In the genomic region with DNA sequence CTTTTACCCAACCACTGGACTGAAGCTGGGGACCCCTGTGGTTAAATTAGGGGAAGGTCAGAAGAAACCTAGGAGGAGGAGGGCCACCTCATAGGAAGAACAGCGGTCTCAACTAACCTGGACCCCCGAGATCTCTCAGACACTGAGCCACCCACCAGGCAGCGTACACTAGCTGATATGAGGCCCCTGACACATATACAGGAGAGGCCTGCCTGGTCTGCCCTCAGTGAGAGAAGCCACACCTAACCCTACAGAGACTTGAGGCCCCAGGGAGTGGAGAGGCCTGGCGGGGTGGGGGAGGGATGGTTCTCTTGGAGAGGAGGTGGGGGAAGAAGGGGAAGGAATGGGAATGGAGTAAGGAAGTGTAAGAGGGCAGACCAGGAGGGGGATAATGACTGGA, we compare ENCODE assay signal across 27 mouse cellular contexts. TPM values are rescaled to one million over a fixed set of nuclear protein-coding genes. Genes with fewer than 3 reads are reported as not detected.
DNase-seq lines count a peak whose midpoint lies in the region; ATAC-seq and TF ChIP-seq lines count a peak whose summit lies in the region.
"Had no signal": no experiment of that assay in that cellular context is flagged by ENCODE, and none has a peak within 500 bp of the region (broad histone marks: within the 10 kb centered on the region; RNA-seq: fewer than 3 reads in every experiment).

No protein-coding gene starts in this region.

- WGBS in intestine, embryonic 15.5 days, result 68% methylated on average over 4 of the region's 4 CpGs
- WGBS in intestine, postnatal 0 days, result 64% methylated on average over 4 of the region's 4 CpGs
- 62% methylated on average over 4 of the region's 4 CpGs for WGBS in intestine, embryonic 16.5 days
- 45% methylated on average over 4 of the region's 4 CpGs for WGBS in liver, embryonic 11.5 days
- WGBS in forebrain, embryonic 13.5 days, result 83% methylated on average over 4 of the region's 4 CpGs

- ATAC-seq in intestine, embryonic 15.5 days, result 0 out of 2 replicates have a peak, but pooled peaks have one; percentile 39
- ATAC-seq in intestine, postnatal 0 days, result no peak
- ATAC-seq in intestine, embryonic 16.5 days, result peak; percentile 49
- peak; percentile 85 for ATAC-seq in liver, embryonic 11.5 days (replicated peaks; ENCODE audit: low FRiP score)
- ATAC-seq in forebrain, embryonic 13.5 days, result no peak
- ATAC-seq: CD4-positive, CD25-positive, alpha-beta regulatory T cell, adult 4 months; forebrain, embryonic 16.5 days had no signal

- H3K4me3 ChIP-seq in intestine, embryonic 15.5 days (replicated peaks), result no peak overlapping the region
- H3K4me3 ChIP-seq in intestine, postnatal 0 days (ENCODE audit: low read depth, low read length), result no peak overlapping the region
- H3K4me3 ChIP-seq in intestine, embryonic 16.5 days (ENCODE audit: low read length), result no peak overlapping the region
- no peak overlapping the region for H3K4me3 ChIP-seq in liver, embryonic 11.5 days (ENCODE audit: low read depth, low read length)
- no peak overlapping the region for H3K4me3 ChIP-seq in forebrain, embryonic 13.5 days
- H3K4me3 ChIP-seq: embryonic facial prominence, embryonic 10.5 days; embryonic facial prominence, embryonic 13.5 days; erythroblast, embryonic 14.5 days; forebrain, embryonic 12.5 days; heart, embryonic 12.5 days; heart, embryonic 15.5 days; hindbrain, embryonic 12.5 days; hindbrain, embryonic 15.5 days had no signal

- no peak overlapping the region for H3K27ac ChIP-seq in intestine, embryonic 15.5 days
- H3K27ac ChIP-seq in intestine, postnatal 0 days (ENCODE audit: low read depth, low read length), result no peak overlapping the region; the same call in 1 of the 2 replicates
- no peak overlapping the region for H3K27ac ChIP-seq in intestine, embryonic 16.5 days (ENCODE audit: low read length)
- no peak overlapping the region for H3K27ac ChIP-seq in liver, embryonic 11.5 days (ENCODE audit: low read depth, low read length)
- H3K27ac ChIP-seq in forebrain, embryonic 13.5 days, result no peak overlapping the region
- H3K27ac ChIP-seq: embryonic facial prominence, embryonic 10.5 days; embryonic facial prominence, embryonic 13.5 days; forebrain, embryonic 12.5 days; heart, embryonic 15.5 days; hindbrain, embryonic 12.5 days; hindbrain, embryonic 15.5 days had no signal

- H3K9me3 ChIP-seq in intestine, embryonic 15.5 days, result no peaks in the 10 kb centered on the region
- H3K9me3 ChIP-seq in intestine, postnatal 0 days (ENCODE audit: control insufficient read depth), result no peaks in the 10 kb centered on the region
- H3K9me3 ChIP-seq in intestine, embryonic 16.5 days (ENCODE audit: control insufficient read depth, low read length), result no peaks in the 10 kb centered on the region
- H3K9me3 ChIP-seq in liver, embryonic 11.5 days (ENCODE audit: control insufficient read depth, low read length), result no peaks in the 10 kb centered on the region
- no peaks in the 10 kb centered on the region for H3K9me3 ChIP-seq in forebrain, embryonic 13.5 days (replicated peaks)
- H3K9me3 ChIP-seq: embryonic facial prominence, embryonic 10.5 days; embryonic facial prominence, embryonic 13.5 days; forebrain, embryonic 12.5 days; heart, embryonic 12.5 days; heart, embryonic 15.5 days; hindbrain, embryonic 12.5 days; hindbrain, embryonic 15.5 days had no signal

- intact Hi-C loops in left cerebral cortex, postnatal 14 days (cut with DNase I), result no loop called here

- H3K36me3 ChIP-seq in intestine, embryonic 15.5 days, result no peaks in the 10 kb centered on the region
- H3K36me3 ChIP-seq in intestine, postnatal 0 days (ENCODE audit: control insufficient read depth, insufficient read depth), result no peaks in the 10 kb centered on the region; the same call in 1 of the 2 replicates
- H3K36me3 ChIP-seq in intestine, embryonic 16.5 days (ENCODE audit: control insufficient read depth, insufficient read depth, low read length), result no peaks in the 10 kb centered on the region
- H3K36me3 ChIP-seq in liver, embryonic 11.5 days (ENCODE audit: control insufficient read depth, insufficient read depth, low read length), result no peaks in the 10 kb centered on the region
- no peaks in the 10 kb centered on the region for H3K36me3 ChIP-seq in forebrain, embryonic 13.5 days (ENCODE audit: poor library complexity, severe bottlenecking)
- H3K36me3 ChIP-seq: embryonic facial prominence, embryonic 10.5 days; embryonic facial prominence, embryonic 13.5 days; forebrain, embryonic 12.5 days; hindbrain, embryonic 12.5 days; hindbrain, embryonic 15.5 days had no signal

- H3K4me1 ChIP-seq in intestine, embryonic 15.5 days (replicated peaks), result no peaks in the 10 kb centered on the region
- 0 out of 2 replicates have a peak, but pooled peaks cover 7% of the 10 kb centered on the region for H3K4me1 ChIP-seq in intestine, postnatal 0 days (replicated peaks; ENCODE audit: control insufficient read depth, insufficient read depth, low read length)
- H3K4me1 ChIP-seq in intestine, embryonic 16.5 days (ENCODE audit: control insufficient read depth, insufficient read depth, low read length), result peaks cover 6% of the 10 kb centered on the region
- H3K4me1 ChIP-seq in liver, embryonic 11.5 days (replicated peaks; ENCODE audit: control insufficient read depth, insufficient read depth, low read length), result peaks cover 12% of the 10 kb centered on the region
- no peaks in the 10 kb centered on the region for H3K4me1 ChIP-seq in forebrain, embryonic 13.5 days
- H3K4me1 ChIP-seq: embryonic facial prominence, embryonic 13.5 days; hindbrain, embryonic 12.5 days; hindbrain, embryonic 15.5 days had no signal

- no peak overlapping the region for H3K4me2 ChIP-seq in intestine, embryonic 15.5 days (replicated peaks)
- H3K4me2 ChIP-seq in intestine, postnatal 0 days (replicated peaks; ENCODE audit: low read depth), result no peak overlapping the region
- H3K4me2 ChIP-seq in intestine, embryonic 16.5 days (ENCODE audit: low read depth, low read length), result no peak overlapping the region
- H3K4me2 ChIP-seq in liver, embryonic 11.5 days, result no peak overlapping the region
- H3K4me2 ChIP-seq in forebrain, embryonic 13.5 days, result no peak overlapping the region
- H3K4me2 ChIP-seq: embryonic facial prominence, embryonic 13.5 days; forebrain, embryonic 12.5 days; heart, embryonic 12.5 days; heart, embryonic 15.5 days; hindbrain, embryonic 12.5 days; hindbrain, embryonic 15.5 days had no signal

- H3K9ac ChIP-seq in intestine, embryonic 15.5 days, result no peak overlapping the region
- no peak overlapping the region for H3K9ac ChIP-seq in intestine, postnatal 0 days (ENCODE audit: low read depth, low read length)
- H3K9ac ChIP-seq in intestine, embryonic 16.5 days (ENCODE audit: low read depth, low read length), result no peak overlapping the region
- no peak overlapping the region for H3K9ac ChIP-seq in liver, embryonic 11.5 days (ENCODE audit: low read depth, low read length)
- H3K9ac ChIP-seq in forebrain, embryonic 13.5 days, result no peak overlapping the region
- H3K9ac ChIP-seq: embryonic facial prominence, embryonic 13.5 days; forebrain, embryonic 12.5 days; heart, embryonic 12.5 days; heart, embryonic 15.5 days; hindbrain, embryonic 12.5 days; hindbrain, embryonic 15.5 days had no signal

- no peak for TF ChIP-seq CTCF in intestine, postnatal 0 days (IDR thresholded peaks at IDR 0.05; ENCODE audit: low read depth)

- no peaks in the 10 kb centered on the region for H3K27me3 ChIP-seq in intestine, embryonic 15.5 days (replicated peaks)
- H3K27me3 ChIP-seq in intestine, postnatal 0 days (replicated peaks; ENCODE audit: control insufficient read depth, insufficient read depth, low read length), result no peaks in the 10 kb centered on the region
- H3K27me3 ChIP-seq in intestine, embryonic 16.5 days (replicated peaks; ENCODE audit: control insufficient read depth, insufficient read depth, low read length), result no peaks in the 10 kb centered on the region
- H3K27me3 ChIP-seq in liver, embryonic 11.5 days (replicated peaks; ENCODE audit: control insufficient read depth, insufficient read depth, low read length), result no peaks in the 10 kb centered on the region
- H3K27me3 ChIP-seq in forebrain, embryonic 13.5 days, result no peaks in the 10 kb centered on the region
- H3K27me3 ChIP-seq: embryonic facial prominence, embryonic 13.5 days; forebrain, embryonic 12.5 days; heart, embryonic 12.5 days; hindbrain, embryonic 12.5 days; hindbrain, embryonic 15.5 days had no signal

- no peak for DNase-seq in liver, embryonic 11.5 days (ENCODE audit: low spot score)
- no peak for DNase-seq in left cerebral cortex, postnatal 14 days (ENCODE audit: low spot score in 2 of 2)
- DNase-seq: adrenal gland, adult 2 months; adrenal gland, postnatal 14 days; cerebellum, adult 11 months; cerebellum, adult 2 months; cerebellum, adult 9-11 months; cerebellum, postnatal 25 days; embryo, embryonic 11 days; gastrocnemius, postnatal 10 days; gastrocnemius, postnatal 36 days; heart, postnatal 14 days had no signal

RNA-seq across cellular contexts. Expression of gene Perp, which starts 12.4 kb away (rescaled TPM):
- polyA plus RNA-seq in intestine, embryonic 15.5 days (2015; fragmentation: Nextera tagmentation; extraction: Ambion mirVana), result 47.6 and 48.4 TPM in 2 replicates
- 223 and 244 TPM in 2 replicates for polyA plus RNA-seq in intestine, postnatal 0 days (2015; fragmentation: Nextera tagmentation; extraction: Ambion mirVana)
- 77.2 and 95.4 TPM in 2 replicates for polyA plus RNA-seq in intestine, embryonic 16.5 days (2015; fragmentation: Nextera tagmentation; extraction: Ambion mirVana)
- polyA plus RNA-seq in liver, embryonic 11.5 days (2014; fragmentation: Nextera tagmentation; extraction: Ambion mirVana), result 10.4 and 11.6 TPM in 2 replicates
- 1 to 10 TPM; 4.8 to 5.4 TPM for total RNA-seq in left cerebral cortex, postnatal 14 days (2021)
- 1.9 and 2.8 TPM in 2 replicates for polyA plus RNA-seq in forebrain, embryonic 13.5 days (2015; fragmentation: Nextera tagmentation; extraction: Ambion mirVana)
- total RNA-seq: MEL had no signal
- polyA plus RNA-seq: erythroblast, embryonic 14.5 days had no signal

Comparison
In these comparisons a context has a peak if more than half of its experiments do, and no peak if none do; other contexts are left out.
1. ATAC-seq: peak in intestine, embryonic 15.5 days (single experiment), intestine, embryonic 16.5 days (single experiment) and liver, embryonic 11.5 days (single experiment); none in intestine, postnatal 0 days (single experiment) and forebrain, embryonic 13.5 days (single experiment).